Mouse (Mus musculus): ENCODE results near the gene Gprasp1. TPM values are rescaled to one million over a fixed set of nuclear protein-coding genes. Genes with fewer than 3 reads are reported as not detected.

The Gprasp1 gene
- polyA plus RNA-seq (2015; fragmentation: Nextera tagmentation; extraction: Ambion mirVana), result 203 and 219 TPM in 2 replicates

GRCm38 (mm10) chrX:135742304-135743055 is at the start of gene Gprasp1, which contains the start of gene Armcx5:
Gene Gprasp1, plus strand, starts transcription at chrX:135742733.
Gene Armcx5, plus strand, starts transcription at chrX:135742733.

DNA sequence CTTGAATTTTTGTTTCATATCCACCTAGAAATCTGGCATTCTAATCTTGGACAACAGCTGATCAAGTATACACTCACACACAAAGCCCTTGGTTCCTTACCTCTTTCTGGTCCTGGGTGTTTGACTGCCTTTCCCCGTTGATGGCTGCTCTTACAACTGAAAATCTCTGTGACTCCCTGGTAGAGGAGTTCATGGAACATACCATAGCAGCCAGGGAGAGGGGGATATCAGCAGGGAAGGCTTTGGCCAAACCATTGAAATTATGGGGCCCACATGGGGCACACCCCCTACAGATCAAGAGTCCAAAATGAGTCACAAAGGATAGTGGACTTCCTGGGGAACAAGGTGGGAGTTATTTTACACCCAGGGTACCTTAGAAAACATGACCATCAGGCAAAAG is 48.9 kb upstream of the Gprasp1 start, which contains the start of gene Tcp11x2:
Gene Tcp11x2 (minus strand): TSS at position 158 of the 400 bp plus-strand sequence.

DNA sequence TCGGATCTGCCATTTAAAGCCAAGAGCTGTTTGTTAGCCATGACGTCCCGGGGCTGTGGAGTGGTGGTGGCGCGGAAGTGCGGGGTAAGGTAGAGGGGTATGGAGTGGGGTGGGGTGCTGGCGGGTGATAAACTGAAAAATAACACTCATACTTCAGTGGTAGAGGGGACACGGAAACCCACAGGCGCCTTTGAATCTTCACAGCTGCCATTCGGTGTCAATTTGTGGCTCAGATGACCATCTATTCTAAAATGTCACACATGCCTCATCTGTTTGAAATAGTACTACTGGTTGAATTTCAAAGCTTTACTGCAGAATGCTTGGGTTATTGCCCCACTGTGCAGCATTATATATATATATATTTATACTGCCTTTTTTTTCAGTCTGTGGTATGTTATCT is 17.4 kb upstream of the Gprasp1 start, which contains the start of gene Tmsb15a:
Gene Tmsb15a (minus strand): TSS at position 101 of the 400 bp plus-strand sequence.

GRCm38 (mm10) chrX:135797212-135797644 is 54.7 kb downstream of the Gprasp1 start, which contains the start of gene Bhlhb9:
Gene Bhlhb9, plus strand, starts transcription at chrX:135797594.

GRCm38 (mm10) chrX:135838521-135839360 is 96.2 kb downstream of the Gprasp1 start, which contains the start of gene Gprasp2:
Gene Gprasp2, plus strand, starts transcription at chrX:135839034.

MicroRNAs encoded within 50 kb of the gene (microRNA counts, 519-probe panel; counts per million panel counts)
- 40.5 counts per million for microRNA mmu-miR-1970

Small RNA genes within 50 kb of the gene (microRNA-seq; reads per million reads assigned to microRNA genes)
- gene Mir1970 (not detected), gene Mir7646 (not detected)

Other genes starting within 250 kb of the Gprasp1 start
- gene AV320801, start 248.1 kb upstream of the Gprasp1 start, polyA plus RNA-seq (2015; fragmentation: Nextera tagmentation; extraction: Ambion mirVana), result not detected in 2 replicates
- 0.14 TPM in 1 of 2 replicates, not detected in the other for gene Nxf7, start 144.0 kb upstream of the Gprasp1 start, polyA plus RNA-seq (2015; fragmentation: Nextera tagmentation; extraction: Ambion mirVana)
- not detected in 2 replicates for gene Prame, start 115.0 kb upstream of the Gprasp1 start, polyA plus RNA-seq (2015; fragmentation: Nextera tagmentation; extraction: Ambion mirVana)
- not detected in 2 replicates for gene Tcp11x2, start 48.9 kb upstream of the Gprasp1 start, polyA plus RNA-seq (2015; fragmentation: Nextera tagmentation; extraction: Ambion mirVana)
- not detected in 2 replicates for gene Tmsb15a, start 17.5 kb upstream of the Gprasp1 start, polyA plus RNA-seq (2015; fragmentation: Nextera tagmentation; extraction: Ambion mirVana)
- 15.3 and 16.0 TPM in 2 replicates for gene Armcx5, start within 50 bp of the Gprasp1 start, polyA plus RNA-seq (2015; fragmentation: Nextera tagmentation; extraction: Ambion mirVana)
- gene Bhlhb9, start 54.9 kb downstream of the Gprasp1 start, polyA plus RNA-seq (2015; fragmentation: Nextera tagmentation; extraction: Ambion mirVana), result 96.3 and 97.5 TPM in 2 replicates
- gene Gprasp2, start 96.3 kb downstream of the Gprasp1 start, polyA plus RNA-seq (2015; fragmentation: Nextera tagmentation; extraction: Ambion mirVana), result 238 and 248 TPM in 2 replicates